Mouse (Mus musculus) liver, embryonic 12.5 days (tissue): ENCODE results near the gene Pdcd6ip. TPM values are rescaled to one million over a fixed set of nuclear protein-coding genes. Genes with fewer than 3 reads are reported as not detected.

Experiments used
- ATAC-seq: fragments of 200-750 bp; cut with Nextera tagmentation; 2 replicates; pipeline ENCODE4 v1.8.0; 2017; ENCODE audit warnings: moderate number of reproducible peaks, mild to moderate bottlenecking, moderate library complexity
- H3K27ac ChIP-seq: fragments of 300-500 bp; sonication (generic); 2 replicates; pipeline ENCODE4 v1.5.1; 2016; ENCODE audit warnings: mild to moderate bottlenecking
- H3K27me3 ChIP-seq: fragments of 300-500 bp; sonication (generic); replicated peaks from 2 replicates; pipeline ENCODE4 v1.6.1; 2016; ENCODE audit warnings: mild to moderate bottlenecking, moderate library complexity
- H3K36me3 ChIP-seq: fragments of 300-500 bp; sonication (generic); 2 replicates; pipeline ENCODE4 v1.6.1; 2016; ENCODE audit warnings: mild to moderate bottlenecking, moderate library complexity
- H3K4me1 ChIP-seq: fragments of 300-500 bp; sonication (generic); 2 replicates; pipeline ENCODE4 v1.6.1; 2016
- H3K4me2 ChIP-seq: fragments of 300-500 bp; sonication (generic); 2 replicates; pipeline ENCODE4 v1.6.1; 2016; ENCODE audit warnings: mild to moderate bottlenecking, moderate library complexity
- H3K4me3 ChIP-seq: fragments of 300-500 bp; sonication (generic); 2 replicates; pipeline ENCODE4 v1.5.1; 2016; ENCODE audit warnings: mild to moderate bottlenecking, moderate library complexity
- H3K9ac ChIP-seq: fragments of 300-500 bp; sonication (generic); 2 replicates; pipeline ENCODE4 v1.6.1; 2016; ENCODE audit warnings: mild to moderate bottlenecking, moderate library complexity
- H3K9me3 ChIP-seq: fragments of 300-500 bp; sonication (generic); replicated peaks from 2 replicates; pipeline ENCODE4 v1.6.1; 2016; ENCODE audit warnings: mild to moderate bottlenecking, moderate library complexity
- WGBS: fragments of 180-500 bp; shearing (Covaris S2); methylation state at CpG from one replicate; pipeline ENCODE4 v1.1.7; 2016; ENCODE audit not compliant: insufficient replicate concordance; 5-methylcytosine and 5-hydroxymethylcytosine counted together
- polyA plus RNA-seq: library from polyadenylated mRNA; unstranded; fragments of >200 nt; fragmentation: Nextera tagmentation; extraction: Ambion mirVana; gene quantifications from 2 replicates; pipeline ENCODE4 v1.2.1, GENCODE M21; 2016

The Pdcd6ip gene
- polyA plus RNA-seq = 56.1 and 56.4 TPM in 2 replicates

- Histone ChIP-seq H3K36me3 (0 out of 2 replicates have a peak, but pooled peaks cover 5% of the 10 kb centered on the region), H3K4me2 (peak within 1 kb of the TSS; percentile 84), H3K4me3 (peak within 1 kb of the TSS; percentile 90), H3K4me1 (peaks cover 47% of the 10 kb centered on the region), H3K9me3 (no peaks in the 10 kb centered on the region), H3K27ac (peak within 1 kb of the TSS; percentile 90), H3K9ac (peak within 1 kb of the TSS; percentile 95), H3K27me3 (0 out of 2 replicates have a peak, but pooled peaks cover 5% of the 10 kb centered on the region)
- 1% methylated on average over 77 of the region's 77 CpGs for WGBS
- ATAC-seq = peak; percentile 91
These were observed at the start of gene Pdcd6ip for GRCm38 (mm10) chr9:113707481-113708360. Pdcd6ip (minus strand) TSS chr9:113708259.

GRCm38 (mm10) chr9:113755888-113756719 lies 48.0 kb upstream of the Pdcd6ip start:
- peaks cover 52% of the 10 kb centered on the region for H3K4me1 ChIP-seq
- peak overlapping the region; percentile 79 for H3K27ac ChIP-seq
- peak overlapping the region; percentile 28 for H3K4me3 ChIP-seq
- H3K27me3 ChIP-seq = no peaks in the 10 kb centered on the region
- peak overlapping the region; percentile 19 for H3K9ac ChIP-seq
- H3K4me2 ChIP-seq = peak overlapping the region; percentile 67
- 31% methylated on average over 15 of the region's 15 CpGs for whole genome bisulfite sequencing
- H3K36me3 ChIP-seq = peaks cover 27% of the 10 kb centered on the region
- H3K9me3 ChIP-seq = peaks cover 6% of the 10 kb centered on the region; the same call in 1 of the 2 replicates
- peak; percentile 96 for ATAC-seq

GRCm38 (mm10) chr9:113749356-113749755 lies 41.3 kb upstream of the Pdcd6ip start:
- ATAC-seq = no peak
- no peaks in the 10 kb centered on the region for H3K27me3 ChIP-seq
- H3K27ac ChIP-seq = no peak overlapping the region
- peaks cover 38% of the 10 kb centered on the region for H3K4me1 ChIP-seq
- no peak overlapping the region for H3K4me3 ChIP-seq
- no peak overlapping the region for H3K4me2 ChIP-seq
- H3K36me3 ChIP-seq = peaks cover 13% of the 10 kb centered on the region
- 88% methylated on average over 7 of the region's 7 CpGs for WGBS
- H3K9me3 ChIP-seq = no peaks in the 10 kb centered on the region
- H3K9ac ChIP-seq = no peak overlapping the region

- H3K4me3 ChIP-seq = peak overlapping the region; percentile 77
- 0 out of 2 replicates have a peak overlapping the region, but pooled peaks have one; percentile 23 for H3K9ac ChIP-seq
- H3K4me1 ChIP-seq = peaks cover 56% of the 10 kb centered on the region
- ATAC-seq = no peak
- 47% methylated on average over 3 of the region's 3 CpGs for WGBS
- H3K27me3 ChIP-seq = no peaks in the 10 kb centered on the region
- H3K9me3 ChIP-seq = no peaks in the 10 kb centered on the region
- H3K4me2 ChIP-seq = peak overlapping the region; percentile 84
- H3K27ac ChIP-seq = no peak overlapping the region
- peaks cover 3% of the 10 kb centered on the region; the same call in 1 of the 2 replicates for H3K36me3 ChIP-seq
These were observed 35.2 kb upstream of the Pdcd6ip start for GRCm38 (mm10) chr9:113743291-113743690.

- peak overlapping the region; percentile 84 for H3K4me2 ChIP-seq
- H3K4me3 ChIP-seq = peak overlapping the region; percentile 77
- no peaks in the 10 kb centered on the region for H3K9me3 ChIP-seq
- 5% methylated on average over 17 of the region's 17 CpGs for WGBS
- peak overlapping the region; percentile 82 for H3K27ac ChIP-seq
- H3K36me3 ChIP-seq = no peaks in the 10 kb centered on the region
- H3K9ac ChIP-seq = peak overlapping the region; percentile 92
- peaks cover 56% of the 10 kb centered on the region for H3K4me1 ChIP-seq
- ATAC-seq = no peak
- no peaks in the 10 kb centered on the region for H3K27me3 ChIP-seq
These were observed 34.3 kb upstream of the Pdcd6ip start for GRCm38 (mm10) chr9:113742361-113742794.

GRCm38 (mm10) chr9:113741637-113742137 lies 33.6 kb upstream of the Pdcd6ip start:
- Histone ChIP-seq H3K9ac (peak overlapping the region; percentile 92), H3K36me3 (no peaks in the 10 kb centered on the region), H3K4me2 (peak overlapping the region; percentile 84), H3K9me3 (no peaks in the 10 kb centered on the region), H3K27me3 (no peaks in the 10 kb centered on the region), H3K4me3 (peak overlapping the region; percentile 77), H3K27ac (peak overlapping the region; percentile 82), H3K4me1 (peaks cover 51% of the 10 kb centered on the region)
- peak; percentile 72 for ATAC-seq
- under 1% methylated on average over 59 of the region's 64 CpGs for WGBS

GRCm38 (mm10) chr9:113741108-113741636 lies 33.1 kb upstream of the Pdcd6ip start, which contains the start of gene Clasp2:
Clasp2 (plus strand) TSS chr9:113741473.
- ATAC-seq = peak; percentile 92
- H3K9me3 ChIP-seq = no peaks in the 10 kb centered on the region
- peak within 1 kb of the TSS; percentile 82 for H3K27ac ChIP-seq
- no peaks in the 10 kb centered on the region for H3K36me3 ChIP-seq
- under 1% methylated on average over 60 of the region's 63 CpGs for WGBS
- H3K4me3 ChIP-seq = peak within 1 kb of the TSS; percentile 77
- no peaks in the 10 kb centered on the region for H3K27me3 ChIP-seq
- H3K4me1 ChIP-seq = peaks cover 47% of the 10 kb centered on the region
- H3K4me2 ChIP-seq = peak within 1 kb of the TSS; percentile 84
- peak within 1 kb of the TSS; percentile 92 for H3K9ac ChIP-seq

GRCm38 (mm10) chr9:113738941-113739340 lies 30.9 kb upstream of the Pdcd6ip start:
- Histone ChIP-seq H3K27ac (no peak overlapping the region), H3K9ac (no peak overlapping the region), H3K27me3 (no peaks in the 10 kb centered on the region), H3K4me1 (peaks cover 29% of the 10 kb centered on the region), H3K4me2 (no peak overlapping the region), H3K9me3 (no peaks in the 10 kb centered on the region), H3K4me3 (no peak overlapping the region), H3K36me3 (no peaks in the 10 kb centered on the region)
- no peak for ATAC-seq
- 79% methylated on average over 6 of the region's 6 CpGs for WGBS

- no peaks in the 10 kb centered on the region for H3K27me3 ChIP-seq
- no peak overlapping the region for H3K4me3 ChIP-seq
- peaks cover 19% of the 10 kb centered on the region for H3K4me1 ChIP-seq
- H3K9me3 ChIP-seq = no peaks in the 10 kb centered on the region
- H3K36me3 ChIP-seq = no peaks in the 10 kb centered on the region
- H3K27ac ChIP-seq = no peak overlapping the region
- 68% methylated on average over 9 of the region's 9 CpGs for WGBS
- no peak for ATAC-seq
- no peak overlapping the region for H3K9ac ChIP-seq
- no peak overlapping the region for H3K4me2 ChIP-seq
These were observed 30.0 kb upstream of the Pdcd6ip start for GRCm38 (mm10) chr9:113738021-113738420.

GRCm38 (mm10) chr9:113735920-113736319 lies 27.9 kb upstream of the Pdcd6ip start:
- Histone ChIP-seq H3K4me3 (no peak overlapping the region), H3K27ac (no peak overlapping the region), H3K4me2 (no peak overlapping the region), H3K4me1 (peaks cover 10% of the 10 kb centered on the region), H3K9ac (no peak overlapping the region), H3K9me3 (no peaks in the 10 kb centered on the region), H3K27me3 (no peaks in the 10 kb centered on the region), H3K36me3 (no peaks in the 10 kb centered on the region)
- no peak for ATAC-seq

GRCm38 (mm10) chr9:113731540-113731939 lies 23.5 kb upstream of the Pdcd6ip start:
- no peak overlapping the region for H3K4me3 ChIP-seq
- H3K9me3 ChIP-seq = no peaks in the 10 kb centered on the region
- no peaks in the 10 kb centered on the region for H3K27me3 ChIP-seq
- no peak overlapping the region for H3K27ac ChIP-seq
- H3K4me1 ChIP-seq = no peaks in the 10 kb centered on the region
- WGBS = 67% methylated on average over 3 of the region's 3 CpGs
- no peaks in the 10 kb centered on the region for H3K36me3 ChIP-seq
- no peak overlapping the region for H3K9ac ChIP-seq
- ATAC-seq = no peak
- H3K4me2 ChIP-seq = no peak overlapping the region
